Mouse (Mus musculus) kidney, adult 18-20 months (tissue): ENCODE measurements at regions not wholly inside any gene's neighbourhood (a gene's known extent, or its start where the extent isn't known, plus 50 kb on each side); places are given as distances from the start of the nearest gene placed in this dataset.

Experiments used
- DNase-seq: peaks from one replicate; pipeline ENCODE4 v3.0.0; 2021

DNA sequence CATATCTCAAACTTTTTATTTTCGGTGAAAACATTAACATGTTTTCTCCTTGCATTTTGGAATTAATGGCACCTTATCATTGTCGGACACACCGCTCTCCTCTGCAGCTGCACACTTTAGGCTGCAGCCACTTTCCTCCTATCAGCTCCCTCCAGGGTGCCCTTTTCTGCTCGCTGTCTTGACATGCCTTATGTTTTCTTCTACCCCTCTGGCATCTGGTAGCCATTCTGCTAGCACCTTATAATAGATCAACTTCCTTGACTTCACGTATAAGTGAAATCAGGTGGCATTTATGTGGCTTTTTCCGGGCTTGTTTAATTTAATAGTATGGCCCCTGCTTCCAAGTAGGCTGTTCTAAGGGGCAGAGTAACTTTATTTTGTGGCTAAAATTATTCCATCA lies 747.8 kb downstream of the Slitrk6 start:
- no peak for DNase-seq

DNA sequence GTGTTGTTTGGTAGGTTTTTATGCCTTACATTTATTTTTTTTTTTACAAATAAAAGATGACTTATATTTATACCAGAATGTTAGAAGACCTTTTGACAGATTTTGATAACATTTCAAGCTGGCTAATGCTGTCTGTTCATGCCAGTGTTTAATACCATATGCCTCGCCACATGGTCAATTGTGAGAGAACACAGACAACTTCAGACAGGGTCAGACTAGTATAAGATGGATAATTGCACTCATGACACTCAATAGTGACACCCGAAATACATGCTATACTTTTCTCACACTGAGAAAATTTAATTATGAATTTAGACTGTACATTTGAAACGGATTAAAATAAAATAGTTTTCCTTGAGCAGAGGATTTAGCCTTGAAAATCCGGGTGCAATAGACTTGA lies 769.9 kb downstream of the Slitrk6 start:
- no peak for DNase-seq

DNA sequence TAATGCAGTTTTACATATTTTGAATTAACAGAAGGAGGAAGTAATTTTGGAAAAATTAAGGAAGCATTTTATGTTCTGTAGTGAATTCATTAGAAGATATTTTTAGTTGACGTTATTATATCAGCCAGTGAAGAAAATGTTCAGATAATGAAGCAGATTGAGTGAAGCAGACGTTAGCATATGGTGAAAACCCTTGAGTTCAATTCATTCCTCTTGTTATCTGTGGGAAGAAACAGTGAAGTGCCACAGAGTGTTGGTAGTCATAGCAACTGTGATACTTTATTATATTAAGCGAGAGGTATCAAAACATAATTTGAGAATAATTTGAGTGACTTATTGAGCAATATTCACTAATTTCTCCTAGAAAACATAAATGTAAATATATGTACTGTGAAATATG lies 796.9 kb downstream of the Slitrk6 start:
- DNase-seq = no peak

DNA sequence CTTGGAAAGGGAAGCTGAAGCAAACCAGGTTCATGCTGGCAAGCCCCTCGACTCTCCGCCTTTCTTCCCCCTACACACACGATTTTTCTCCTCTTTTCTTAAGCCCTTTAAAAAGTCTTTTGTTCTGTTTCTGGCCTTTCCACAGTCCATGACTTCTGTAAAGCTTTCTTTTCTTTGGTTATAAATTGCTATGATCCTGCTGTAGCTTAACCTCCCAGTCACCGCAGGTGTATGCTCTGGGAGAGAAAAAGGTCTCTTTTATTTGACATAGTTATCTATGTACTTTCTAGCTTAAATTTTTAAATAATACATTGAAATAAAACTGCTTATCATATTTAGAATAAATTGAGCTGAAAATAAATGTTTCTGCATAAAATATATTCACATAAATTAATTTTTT lies 813.0 kb downstream of the Slitrk6 start:
- no peak for DNase-seq

DNA sequence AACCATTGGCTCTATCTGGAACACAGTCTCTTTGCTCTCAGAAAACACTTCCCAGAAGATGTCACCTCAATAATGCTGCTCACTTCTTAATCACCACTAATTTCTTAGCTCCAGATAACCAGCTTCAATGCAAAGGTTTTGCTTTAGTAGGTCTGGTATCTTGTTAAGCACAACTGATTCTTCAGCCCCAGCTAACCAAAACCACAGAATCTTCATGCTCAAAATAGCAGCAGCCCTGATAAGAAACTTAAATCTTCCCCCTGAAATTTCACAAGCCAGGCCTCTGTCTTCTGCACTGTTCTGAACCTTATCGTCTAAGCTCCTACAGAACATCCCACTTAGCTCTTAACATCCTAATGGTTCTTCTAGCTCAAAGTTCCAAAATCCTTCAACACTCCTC lies 813.8 kb downstream of the Slitrk6 start:
- DNase-seq = no peak

DNA sequence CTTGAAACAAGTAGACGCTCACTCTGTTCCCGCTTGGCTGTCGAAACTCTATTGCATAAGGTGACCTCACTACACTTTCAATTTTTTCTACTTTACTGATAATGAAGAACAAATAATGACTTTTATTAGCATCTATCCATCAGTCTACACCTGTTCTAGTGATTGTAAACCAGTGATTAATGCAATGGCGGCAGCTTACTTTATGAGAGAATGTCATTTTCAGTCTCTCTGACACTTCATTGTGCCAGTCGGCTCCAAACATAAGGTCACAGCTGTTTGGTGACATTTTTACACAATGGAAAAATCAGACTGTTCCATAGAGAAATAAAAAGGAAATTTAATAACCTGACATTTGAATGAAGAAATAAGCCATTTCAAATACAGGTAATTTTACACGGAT lies 817.5 kb downstream of the Slitrk6 start:
- DNase-seq = no peak

DNA sequence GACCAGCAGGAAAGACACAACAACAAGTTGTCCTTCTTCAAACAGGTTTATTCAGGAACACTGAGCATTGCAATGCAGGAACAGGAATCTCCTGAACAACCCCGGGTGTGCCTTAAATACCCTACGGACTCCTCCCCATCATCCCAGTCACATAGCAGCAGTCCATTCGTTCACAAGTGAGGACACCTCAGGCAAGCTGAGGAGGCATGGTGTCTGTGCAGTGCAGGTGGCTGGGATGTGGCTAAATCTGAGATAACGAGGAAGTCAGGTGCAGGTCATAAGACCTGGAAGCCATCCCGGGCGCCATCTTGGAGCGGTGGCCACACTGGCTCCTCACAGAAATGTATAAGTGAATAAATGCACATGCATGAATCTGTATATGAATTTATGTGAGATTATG lies 826.0 kb downstream of the Slitrk6 start:
- DNase-seq = no peak

DNA sequence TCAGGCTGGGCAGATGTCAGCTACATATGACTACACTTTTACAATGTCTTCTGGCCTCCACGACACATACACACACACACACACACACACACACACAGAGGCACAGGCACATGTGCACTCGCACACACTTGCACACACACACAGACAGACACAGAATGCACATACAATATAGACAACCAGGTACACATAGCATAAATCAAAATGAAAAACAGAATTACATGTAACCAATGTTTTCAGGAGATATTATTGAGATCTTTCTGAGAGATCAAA lies 863.1 kb downstream of the Slitrk6 start:
- DNase-seq = no peak

DNA sequence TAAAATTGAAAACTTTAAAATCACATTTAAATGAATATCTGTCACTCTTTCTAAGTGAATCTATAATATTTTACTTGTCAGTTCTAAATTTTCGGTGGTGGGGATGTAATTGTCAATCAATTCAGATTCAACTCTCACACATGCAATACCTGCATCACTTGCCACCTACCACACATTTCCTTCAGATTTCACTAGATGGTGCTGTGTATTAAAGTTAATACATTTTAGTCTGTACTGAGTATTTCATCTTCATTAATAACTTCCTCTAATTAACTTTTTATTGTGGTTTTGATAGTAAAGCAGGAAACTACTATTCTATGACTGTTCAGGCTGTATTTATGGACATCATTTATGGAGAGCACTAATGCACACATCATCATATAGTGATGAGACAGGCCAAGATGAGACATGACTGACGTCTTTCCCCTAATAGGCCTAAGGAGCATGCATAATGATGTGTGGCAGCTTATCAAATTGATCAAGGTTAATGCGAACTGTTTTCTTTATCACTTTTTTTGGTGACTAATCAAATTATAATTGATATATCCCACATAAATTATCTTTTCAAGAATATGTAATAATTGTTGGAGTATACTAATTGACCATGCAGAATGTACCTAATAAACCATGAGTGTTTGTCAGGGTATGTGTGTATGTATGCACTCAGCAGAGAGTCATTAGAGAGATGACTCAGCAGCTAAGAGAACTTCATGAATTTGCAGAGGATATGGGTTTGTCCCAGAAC lies 863.6 kb downstream of the Slitrk6 start:
- DNase-seq = no peak

DNA sequence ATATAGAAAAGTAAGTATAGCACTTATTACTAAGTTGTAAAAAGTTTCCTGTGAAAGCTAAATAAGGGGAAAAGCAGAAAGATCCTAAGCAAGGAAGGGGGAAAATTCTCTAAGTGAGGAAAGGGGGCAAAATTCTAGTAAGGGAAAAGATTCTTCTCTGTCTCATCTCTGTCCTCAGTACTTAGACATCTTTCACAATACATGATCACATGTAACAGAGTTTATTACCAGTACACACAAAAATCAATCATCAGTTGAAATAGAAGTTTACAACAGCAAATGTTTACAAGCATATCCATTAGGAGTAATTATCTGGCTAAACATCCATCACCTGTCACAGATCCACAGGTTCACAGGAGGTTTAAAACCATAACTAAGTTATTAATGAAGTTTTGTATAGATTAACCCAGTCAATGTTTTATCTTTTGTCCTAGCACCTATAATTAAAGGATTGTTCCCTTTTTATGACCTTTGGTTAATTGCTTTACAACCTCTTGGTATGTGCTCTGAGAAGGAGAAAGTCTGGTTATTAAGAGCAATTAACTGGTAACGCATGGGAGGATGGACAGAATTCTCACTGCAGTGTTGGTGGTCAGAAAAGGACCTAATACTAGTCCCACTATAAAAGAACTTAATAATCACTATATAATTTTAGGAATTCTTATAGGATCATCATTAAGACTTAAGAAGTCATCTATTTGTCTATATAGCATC lies 877.8 kb downstream of the Slitrk6 start:
- DNase-seq = no peak

DNA sequence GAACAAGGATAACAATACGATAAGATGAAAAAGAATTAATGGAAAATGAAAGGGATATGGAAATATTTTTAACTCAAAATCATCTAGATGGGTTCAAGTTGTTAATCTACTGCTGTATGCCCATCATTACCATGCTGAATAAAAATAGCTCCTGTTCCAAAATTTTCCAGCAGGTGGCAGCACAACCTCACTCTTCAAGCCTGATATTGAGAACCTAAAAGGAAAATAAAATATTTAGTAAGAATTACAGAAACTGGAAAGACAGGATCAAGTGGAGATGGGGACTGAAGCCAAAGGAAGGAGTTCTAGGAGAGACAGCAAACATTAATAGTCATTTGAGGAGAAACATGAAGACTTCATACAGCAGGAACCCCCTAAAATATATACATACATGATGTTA lies 880.7 kb downstream of the Slitrk6 start:
- DNase-seq = peak; percentile 7

DNA sequence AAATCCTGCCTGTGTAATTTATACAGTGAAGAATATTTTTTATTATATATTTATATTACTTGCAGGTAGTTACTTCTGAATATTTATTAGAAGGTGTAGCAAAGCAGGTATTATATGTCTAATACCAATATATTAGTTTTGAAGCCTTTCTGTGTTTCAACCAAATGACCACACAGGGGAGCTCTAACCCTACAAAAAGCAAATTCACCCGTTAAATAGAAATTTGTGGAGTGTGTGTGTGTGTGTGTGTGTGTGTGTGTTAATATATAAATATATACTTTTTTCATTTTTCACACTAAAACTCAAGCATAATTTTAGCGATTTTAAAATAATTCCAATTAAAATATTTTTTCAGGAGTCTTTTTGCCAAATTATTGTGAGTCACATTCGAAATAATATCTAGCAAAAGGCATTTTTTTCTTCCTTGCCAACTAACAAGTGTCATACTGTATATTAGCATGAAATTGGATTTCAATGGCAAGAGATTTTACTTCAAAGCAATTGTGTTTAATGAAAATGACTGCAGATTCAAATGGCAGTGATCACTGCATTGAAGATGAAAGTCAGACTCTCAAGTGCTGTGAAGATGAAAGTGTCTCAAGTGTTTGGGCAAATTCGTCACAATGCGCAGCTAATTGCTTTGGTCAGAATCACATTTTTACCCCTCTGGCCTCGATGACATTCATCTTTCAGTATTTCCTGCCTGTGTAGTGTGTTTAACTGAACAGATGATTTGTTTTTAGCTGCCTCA lies 914.4 kb downstream of the Slitrk6 start:
- DNase-seq = no peak

DNA sequence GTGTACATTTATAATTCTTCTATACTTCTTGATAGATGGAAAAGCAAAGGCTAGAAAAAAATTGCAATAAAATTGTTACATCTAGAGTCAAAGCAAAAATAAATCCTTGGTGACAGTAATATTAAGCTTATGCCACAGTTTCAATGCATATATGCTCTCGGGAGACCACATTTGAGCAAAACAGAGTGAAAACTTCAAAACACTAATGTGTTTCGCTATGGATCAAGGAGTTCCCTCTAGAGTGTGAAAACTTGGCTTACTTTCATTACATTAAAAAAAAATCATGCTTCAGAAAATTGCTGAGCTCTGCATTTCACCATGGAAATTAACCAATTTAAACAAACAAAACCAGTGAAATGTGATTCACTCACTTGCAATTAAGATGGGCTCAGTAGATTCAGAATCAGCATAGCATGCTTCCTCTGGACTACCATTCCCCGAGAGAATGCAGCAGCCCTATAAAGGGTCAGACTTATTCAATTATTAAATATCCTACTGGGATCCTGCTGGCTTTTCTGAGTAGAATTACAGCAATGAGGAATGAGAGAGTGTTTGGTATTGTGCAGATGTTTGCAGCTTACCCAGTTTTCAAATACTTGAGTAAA lies 888.7 kb upstream of the Slitrk1 start:
- no peak for DNase-seq

DNA sequence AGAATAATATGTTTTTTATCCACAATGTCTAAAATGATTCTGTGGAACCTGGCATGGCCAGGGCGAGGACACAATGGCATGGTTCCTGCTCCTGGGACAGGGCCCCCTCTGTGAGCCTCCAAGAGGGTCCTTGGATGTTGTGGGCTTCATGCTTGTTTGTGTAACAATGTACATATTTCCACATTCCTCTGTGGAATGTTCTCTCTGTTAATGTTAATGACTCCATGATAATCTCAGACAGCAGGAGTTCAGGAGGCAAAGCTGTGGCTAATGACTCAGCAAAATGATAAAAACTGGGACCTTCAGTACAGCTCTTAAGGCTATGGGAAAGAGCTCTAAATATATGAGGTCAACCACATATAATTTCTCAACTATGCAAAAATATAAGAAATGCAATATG lies 858.3 kb upstream of the Slitrk1 start:
- DNase-seq = no peak

DNA sequence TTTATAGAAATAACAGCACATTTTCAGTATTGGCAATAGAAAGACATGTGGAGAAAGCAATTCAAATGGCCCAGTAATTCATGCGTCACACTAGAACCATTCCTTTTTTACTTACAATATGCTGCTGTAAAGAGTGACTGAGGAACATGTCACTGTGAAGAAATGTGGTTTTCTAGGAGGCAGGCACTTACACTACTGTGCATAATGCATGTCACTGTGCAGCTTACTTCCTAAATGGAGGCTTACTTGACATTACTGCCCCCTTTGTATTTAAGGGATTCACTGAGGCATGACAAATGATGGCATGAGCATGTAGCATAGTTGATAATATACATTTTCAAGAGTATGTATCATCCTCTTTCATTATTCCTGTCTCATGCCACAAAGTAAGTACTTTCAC lies 846.9 kb upstream of the Slitrk1 start:
- no peak for DNase-seq
